Mouse (Mus musculus): ENCODE measurements around the gene Tns3. TPM values are rescaled to one million over a fixed set of nuclear protein-coding genes. Genes with fewer than 3 reads are reported as not detected.
A peak's percentile ranks its signal among the peaks of the same experiment; 100 is the strongest.
"Not testable (repeated sequence)": the region's sequence is repeated elsewhere in the genome, so short reads cannot be mapped to it uniquely, and the experiment has no call there.

The Tns3 gene
- polyA plus RNA-seq, 1 experiment from 2014 or later = 8.8 TPM

DNA sequence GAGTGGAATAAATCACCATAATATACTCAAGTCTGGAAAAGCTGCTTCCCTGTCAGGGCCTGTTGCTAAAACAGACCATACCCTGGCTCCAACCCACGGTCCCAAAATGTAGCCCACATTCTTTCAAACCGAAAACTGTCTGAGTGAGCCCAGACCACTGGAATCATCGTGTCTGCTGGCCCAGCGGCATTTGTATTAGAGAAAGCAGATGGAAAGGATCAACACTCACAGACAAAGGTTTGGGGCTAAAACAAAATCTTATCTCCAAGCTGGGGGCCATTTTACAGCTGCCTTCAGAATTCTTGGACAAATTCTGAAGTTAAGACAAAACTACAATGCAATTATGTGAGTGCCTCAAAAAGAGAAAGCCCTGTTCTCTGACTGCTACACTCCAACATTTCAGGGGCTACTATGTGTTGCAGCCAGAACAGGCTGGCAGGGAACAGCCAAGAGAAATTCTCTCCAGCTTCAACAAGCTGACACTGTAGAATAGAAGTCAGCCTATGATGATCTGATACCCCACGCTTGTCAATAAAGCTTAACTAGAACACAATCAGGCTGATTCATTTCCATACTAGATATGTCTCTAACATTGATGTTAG lies 127.2 kb downstream of the Tns3 start:
- Histone ChIP-seq H3K27me3 (ENCODE audit: control insufficient read depth, insufficient read depth, low read length) (no peaks in the 10 kb centered on the region), H3K36me3 (ENCODE audit: control insufficient read depth, insufficient read depth, low read length) (no peaks in the 10 kb centered on the region), H3K9me3 (ENCODE audit: control insufficient read depth, low read length) (no peaks in the 10 kb centered on the region), H3K4me2 (ENCODE audit: low read depth, low read length, severe bottlenecking) (no peak overlapping the region), H3K9ac (ENCODE audit: low read length) (no peak overlapping the region), H3K4me1 (replicated peaks; ENCODE audit: control insufficient read depth, insufficient read depth, low read length) (0 out of 2 replicates have a peak, but pooled peaks cover 4% of the 10 kb centered on the region), H3K4me3 (ENCODE audit: low read depth, low read length) (no peak overlapping the region), H3K27ac (ENCODE audit: low read depth, low read length) (no peak overlapping the region)
- WGBS = 83% methylated on average over 5 of the region's 5 CpGs
- ATAC-seq (replicated peaks; ENCODE audit: low FRiP score) (no peak), DNase-seq (ENCODE audit: low spot score) (no peak)

DNA sequence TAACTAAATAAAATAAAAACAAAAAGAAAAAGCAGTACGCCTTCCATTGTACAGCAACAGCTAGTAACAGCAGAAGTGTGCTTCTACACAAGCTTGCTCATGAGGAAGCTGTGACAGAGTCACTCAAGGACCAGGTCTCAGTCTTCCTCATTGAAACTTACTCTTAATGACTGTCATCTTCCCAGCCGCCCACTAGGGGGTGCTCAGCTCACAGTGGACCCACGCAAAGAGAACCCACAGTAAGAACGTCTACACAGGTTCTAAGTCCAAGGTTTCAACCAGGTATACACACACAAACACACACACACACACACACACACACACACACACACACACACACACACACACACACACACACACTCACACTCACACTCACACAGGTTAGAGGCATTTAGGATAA lies 129.4 kb downstream of the Tns3 start:
- ATAC-seq (replicated peaks; ENCODE audit: low FRiP score) = peak; percentile 63
- Histone ChIP-seq H3K4me1 (replicated peaks; ENCODE audit: control insufficient read depth, insufficient read depth, low read length) (no peaks in the 10 kb centered on the region), H3K36me3 (ENCODE audit: control insufficient read depth, insufficient read depth, low read length) (no peaks in the 10 kb centered on the region), H3K27ac (ENCODE audit: low read depth, low read length) (no peak overlapping the region), H3K4me3 (ENCODE audit: low read depth, low read length) (no peak overlapping the region), H3K4me2 (ENCODE audit: low read depth, low read length, severe bottlenecking) (no peak overlapping the region), H3K27me3 (ENCODE audit: control insufficient read depth, insufficient read depth, low read length) (no peaks in the 10 kb centered on the region), H3K9ac (ENCODE audit: low read length) (no peak overlapping the region), H3K9me3 (ENCODE audit: control insufficient read depth, low read length) (no peaks in the 10 kb centered on the region)
- WGBS = 29% methylated on average over 4 of the region's 4 CpGs
- DNase-seq (ENCODE audit: low spot score) = peak; percentile 83

DNA sequence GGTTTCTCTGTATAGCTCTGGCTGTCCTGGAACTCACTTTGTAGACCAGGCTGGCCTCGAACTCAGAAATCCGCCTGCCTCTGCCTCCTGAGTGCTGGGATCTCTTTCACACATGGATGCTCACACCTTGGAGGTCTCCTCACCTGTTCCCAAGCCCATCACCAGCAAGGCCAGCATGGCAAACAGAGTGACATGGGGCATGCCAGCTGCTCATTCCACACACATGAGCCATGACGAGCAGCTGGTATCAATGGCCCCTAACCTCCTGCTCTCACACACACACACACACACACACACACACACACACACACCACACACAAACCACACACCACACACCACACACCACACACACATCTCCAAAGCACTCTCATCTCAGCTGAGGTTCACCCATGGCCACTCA lies 131.6 kb downstream of the Tns3 start:
- H3K4me3 ChIP-seq (ENCODE audit: low read depth, low read length); H3K9me3 ChIP-seq (ENCODE audit: control insufficient read depth, low read length); H3K36me3 ChIP-seq (ENCODE audit: control insufficient read depth, insufficient read depth, low read length); H3K4me2 ChIP-seq (ENCODE audit: low read depth, low read length, severe bottlenecking); H3K9ac ChIP-seq (ENCODE audit: low read length); H3K4me1 ChIP-seq (replicated peaks; ENCODE audit: control insufficient read depth, insufficient read depth, low read length); H3K27me3 ChIP-seq (ENCODE audit: control insufficient read depth, insufficient read depth, low read length); H3K27ac ChIP-seq (ENCODE audit: low read depth, low read length); DNase-seq (ENCODE audit: low spot score); ATAC-seq (replicated peaks; ENCODE audit: low FRiP score): not testable (repeated sequence)
- WGBS = 90% methylated on average over 3 of the region's 3 CpGs

- Histone ChIP-seq H3K36me3 (ENCODE audit: control insufficient read depth, insufficient read depth, low read length) (no peaks in the 10 kb centered on the region), H3K27ac (ENCODE audit: low read depth, low read length) (no peak overlapping the region), H3K9ac (ENCODE audit: low read length) (no peak overlapping the region), H3K4me1 (replicated peaks; ENCODE audit: control insufficient read depth, insufficient read depth, low read length) (no peaks in the 10 kb centered on the region), H3K27me3 (ENCODE audit: control insufficient read depth, insufficient read depth, low read length) (no peaks in the 10 kb centered on the region), H3K4me3 (ENCODE audit: low read depth, low read length) (no peak overlapping the region), H3K9me3 (ENCODE audit: control insufficient read depth, low read length) (no peaks in the 10 kb centered on the region), H3K4me2 (ENCODE audit: low read depth, low read length, severe bottlenecking) (no peak overlapping the region)
- 81% methylated on average over 10 of the region's 10 CpGs for WGBS
- DNase-seq (ENCODE audit: low spot score) = no peak
- 0 out of 2 replicates have a peak, but pooled peaks have one; percentile 37 for ATAC-seq (replicated peaks; ENCODE audit: low FRiP score)
These were observed 132.1 kb downstream of the Tns3 start for GRCm38 (mm10) chr11:8532112-8532747.

DNA sequence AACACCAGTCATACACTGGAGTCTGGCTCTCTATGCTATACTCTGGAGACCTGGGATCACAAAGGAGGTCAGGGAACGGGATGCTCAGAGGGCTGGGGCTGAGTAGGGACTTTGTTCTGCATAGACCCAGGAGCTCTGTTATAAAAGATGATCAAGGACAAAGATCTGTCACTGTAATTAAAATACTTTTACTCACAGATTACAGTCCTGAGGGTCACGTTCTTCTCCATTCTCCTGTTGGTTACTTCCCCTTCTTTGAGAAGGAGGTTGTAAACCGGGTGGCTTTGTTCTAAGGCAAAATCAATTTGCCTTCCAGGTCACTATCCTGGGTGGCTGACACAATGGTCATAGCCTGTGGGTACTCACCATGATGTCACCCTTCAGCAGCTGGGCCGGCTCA lies 133.8 kb downstream of the Tns3 start:
- no peak overlapping the region for H3K9ac ChIP-seq (ENCODE audit: low read length)
- DNase-seq (ENCODE audit: low spot score) = no peak
- WGBS = 35% methylated on average over 4 of the region's 4 CpGs
- no peak overlapping the region for H3K27ac ChIP-seq (ENCODE audit: low read depth, low read length)
- no peak overlapping the region for H3K4me2 ChIP-seq (ENCODE audit: low read depth, low read length, severe bottlenecking)
- no peaks in the 10 kb centered on the region for H3K27me3 ChIP-seq (ENCODE audit: control insufficient read depth, insufficient read depth, low read length)
- no peaks in the 10 kb centered on the region for H3K36me3 ChIP-seq (ENCODE audit: control insufficient read depth, insufficient read depth, low read length)
- H3K4me1 ChIP-seq (replicated peaks; ENCODE audit: control insufficient read depth, insufficient read depth, low read length) = no peaks in the 10 kb centered on the region
- no peak for ATAC-seq (replicated peaks; ENCODE audit: low FRiP score)
- H3K4me3 ChIP-seq (ENCODE audit: low read depth, low read length) = no peak overlapping the region
- H3K9me3 ChIP-seq (ENCODE audit: control insufficient read depth, low read length) = no peaks in the 10 kb centered on the region

- ATAC-seq (replicated peaks; ENCODE audit: low FRiP score) (no peak), DNase-seq (ENCODE audit: low spot score) (no peak)
These were observed 134.3 kb downstream of the Tns3 start for GRCm38 (mm10) chr11:8530036-8530435.

DNA sequence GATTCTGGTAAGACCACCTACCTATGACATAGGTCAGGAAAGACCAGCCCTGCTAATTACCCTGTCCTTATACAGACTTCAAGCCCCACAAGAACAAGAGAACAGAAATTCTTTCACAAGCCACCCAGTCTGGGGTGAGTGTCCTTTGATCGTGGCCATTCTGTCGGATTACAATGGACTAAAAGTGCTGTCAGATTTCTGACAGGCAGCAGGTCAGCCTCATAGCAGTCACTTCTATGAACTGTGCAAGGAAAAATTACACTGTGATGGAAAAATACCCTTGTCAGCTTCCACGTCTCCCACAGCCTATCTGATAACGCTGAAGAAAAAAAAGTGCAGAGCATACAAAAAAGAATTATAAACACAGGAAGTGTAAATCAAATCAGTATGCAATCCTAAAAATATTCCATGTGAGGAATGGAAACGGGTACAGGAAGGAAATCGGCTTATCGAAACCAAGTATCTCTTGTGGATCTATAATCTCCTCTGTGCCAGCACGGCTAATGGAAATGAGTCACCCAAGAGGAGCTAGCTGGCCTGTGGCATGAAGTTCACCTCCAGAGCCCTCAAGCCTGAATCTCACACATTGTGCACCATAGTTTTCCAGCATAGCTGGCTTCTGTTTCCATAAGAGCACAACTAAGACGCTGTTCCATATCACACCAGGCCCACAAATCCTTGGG lies 138.7 kb downstream of the Tns3 start:
- Histone ChIP-seq H3K4me1 (replicated peaks; ENCODE audit: control insufficient read depth, insufficient read depth, low read length) (no peaks in the 10 kb centered on the region), H3K27ac (ENCODE audit: low read depth, low read length) (no peak overlapping the region), H3K4me2 (ENCODE audit: low read depth, low read length, severe bottlenecking) (no peak overlapping the region), H3K9me3 (ENCODE audit: control insufficient read depth, low read length) (no peaks in the 10 kb centered on the region), H3K9ac (ENCODE audit: low read length) (no peak overlapping the region), H3K36me3 (ENCODE audit: control insufficient read depth, insufficient read depth, low read length) (no peaks in the 10 kb centered on the region), H3K27me3 (ENCODE audit: control insufficient read depth, insufficient read depth, low read length) (no peaks in the 10 kb centered on the region), H3K4me3 (ENCODE audit: low read depth, low read length) (no peak overlapping the region)
- no peak for ATAC-seq (replicated peaks; ENCODE audit: low FRiP score)
- no peak for DNase-seq (ENCODE audit: low spot score)
- WGBS = 71% methylated on average over 9 of the region's 9 CpGs

More at GRCm38 (mm10) chr11:8530036-8530435, 134.3 kb downstream of the Tns3 start:
- 88% methylated on average over 4 of the region's 4 CpGs for WGBS
- Histone ChIP-seq H3K27ac (ENCODE audit: low read depth, low read length) (no peak overlapping the region), H3K4me2 (ENCODE audit: low read depth, low read length, severe bottlenecking) (no peak overlapping the region), H3K4me3 (ENCODE audit: low read depth, low read length) (no peak overlapping the region), H3K27me3 (ENCODE audit: control insufficient read depth, insufficient read depth, low read length) (no peaks in the 10 kb centered on the region), H3K9ac (ENCODE audit: low read length) (no peak overlapping the region), H3K36me3 (ENCODE audit: control insufficient read depth, insufficient read depth, low read length) (no peaks in the 10 kb centered on the region), H3K9me3 (ENCODE audit: control insufficient read depth, low read length) (no peaks in the 10 kb centered on the region), H3K4me1 (replicated peaks; ENCODE audit: control insufficient read depth, insufficient read depth, low read length) (no peaks in the 10 kb centered on the region)

- ATAC-seq (replicated peaks; ENCODE audit: low FRiP score) = peak; percentile 42; the same call in 1 of the 2 replicates
- no peaks in the 10 kb centered on the region for H3K4me1 ChIP-seq (replicated peaks; ENCODE audit: control insufficient read depth, insufficient read depth, low read length)
- DNase-seq (ENCODE audit: low spot score) = peak; percentile 84
- no peak overlapping the region; the same call in 1 of the 2 replicates for H3K9ac ChIP-seq (ENCODE audit: low read length)
- H3K27me3 ChIP-seq (ENCODE audit: control insufficient read depth, insufficient read depth, low read length) = no peaks in the 10 kb centered on the region
- no peak overlapping the region for H3K27ac ChIP-seq (ENCODE audit: low read depth, low read length)
- no peaks in the 10 kb centered on the region for H3K36me3 ChIP-seq (ENCODE audit: control insufficient read depth, insufficient read depth, low read length)
- WGBS = 50% methylated on average over 10 of the region's 10 CpGs
- no peak overlapping the region for H3K4me2 ChIP-seq (ENCODE audit: low read depth, low read length, severe bottlenecking)
- H3K4me3 ChIP-seq (ENCODE audit: low read depth, low read length) = no peak overlapping the region
- H3K9me3 ChIP-seq (ENCODE audit: control insufficient read depth, low read length) = no peaks in the 10 kb centered on the region
These were observed 140.8 kb downstream of the Tns3 start for GRCm38 (mm10) chr11:8523344-8524126.

Data from forebrain, embryonic 11.5 days (tissue).